Mouse (Mus musculus): ENCODE data around the gene Nuak2.
A peak's percentile ranks its signal among the peaks of the same experiment; 100 is the strongest.
"Not testable (repeated sequence)": the region's sequence is repeated elsewhere in the genome, so short reads cannot be mapped to it uniquely, and the experiment has no call there.

Gene Nuak2

DNA sequence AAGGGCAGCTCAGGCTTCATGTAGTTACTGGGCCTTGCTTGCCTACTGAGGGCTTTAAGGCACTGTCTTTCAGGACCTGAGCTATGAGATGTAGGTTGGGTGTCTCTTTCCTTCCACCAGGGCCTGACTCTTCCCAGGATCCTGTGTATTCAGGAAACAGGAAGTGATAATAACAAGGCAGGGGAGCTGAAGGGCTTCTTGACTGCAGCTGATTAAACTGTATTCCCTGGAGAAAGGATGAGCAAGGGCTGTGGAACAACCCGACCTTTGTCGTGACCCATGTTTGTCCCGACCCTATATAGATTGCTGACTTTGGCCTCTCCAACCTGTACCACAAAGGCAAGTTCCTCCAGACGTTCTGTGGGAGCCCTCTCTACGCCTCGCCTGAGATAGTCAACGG, 13.7 kb downstream of the Nuak2 start:
- no peak for DNase-seq

GRCm38 (mm10) chr1:132330397-132330796, 14.5 kb downstream of the Nuak2 start:
- DNase-seq = peak; percentile 73

DNA sequence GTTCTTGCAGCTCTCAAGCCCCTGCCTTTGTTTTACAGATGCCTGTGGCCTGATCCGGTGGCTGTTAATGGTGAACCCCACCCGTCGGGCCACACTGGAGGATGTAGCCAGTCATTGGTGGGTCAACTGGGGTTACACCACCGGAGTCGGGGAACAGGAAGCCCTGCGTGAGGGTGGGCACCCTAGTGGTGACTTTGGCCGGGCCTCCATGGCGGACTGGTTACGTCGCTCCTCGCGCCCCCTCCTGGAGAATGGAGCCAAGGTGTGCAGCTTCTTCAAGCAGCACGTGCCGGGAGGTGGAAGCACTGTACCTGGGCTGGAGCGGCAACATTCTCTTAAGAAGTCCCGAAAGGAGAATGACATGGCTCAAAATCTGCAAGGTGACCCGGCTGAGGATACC, 15.4 kb downstream of the Nuak2 start:
- DNase-seq = no peak

DNA sequence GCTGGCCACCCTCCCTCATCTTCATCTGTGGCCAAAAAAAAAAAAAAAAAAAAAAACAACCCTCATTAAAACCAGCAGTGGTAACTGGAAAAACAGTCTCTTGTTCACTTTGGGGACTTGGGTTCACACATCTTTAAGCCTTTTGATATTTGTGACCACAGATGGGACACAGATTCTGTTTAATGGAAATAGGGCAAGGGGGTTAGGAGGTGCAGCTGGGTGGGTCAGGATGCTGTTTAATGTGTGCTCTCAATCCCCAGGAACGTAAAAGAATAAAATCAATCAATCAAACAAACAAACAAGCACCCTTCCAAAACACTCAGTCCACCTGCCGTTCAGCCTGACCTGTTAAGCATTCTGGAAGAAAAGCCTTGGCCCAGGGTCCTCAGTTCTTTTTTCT, 17.3 kb downstream of the Nuak2 start:
- DNase-seq = no peak

GRCm38 (mm10) chr1:132333675-132334141, 17.8 kb downstream of the Nuak2 start:
- DNase-seq = no peak

DNA sequence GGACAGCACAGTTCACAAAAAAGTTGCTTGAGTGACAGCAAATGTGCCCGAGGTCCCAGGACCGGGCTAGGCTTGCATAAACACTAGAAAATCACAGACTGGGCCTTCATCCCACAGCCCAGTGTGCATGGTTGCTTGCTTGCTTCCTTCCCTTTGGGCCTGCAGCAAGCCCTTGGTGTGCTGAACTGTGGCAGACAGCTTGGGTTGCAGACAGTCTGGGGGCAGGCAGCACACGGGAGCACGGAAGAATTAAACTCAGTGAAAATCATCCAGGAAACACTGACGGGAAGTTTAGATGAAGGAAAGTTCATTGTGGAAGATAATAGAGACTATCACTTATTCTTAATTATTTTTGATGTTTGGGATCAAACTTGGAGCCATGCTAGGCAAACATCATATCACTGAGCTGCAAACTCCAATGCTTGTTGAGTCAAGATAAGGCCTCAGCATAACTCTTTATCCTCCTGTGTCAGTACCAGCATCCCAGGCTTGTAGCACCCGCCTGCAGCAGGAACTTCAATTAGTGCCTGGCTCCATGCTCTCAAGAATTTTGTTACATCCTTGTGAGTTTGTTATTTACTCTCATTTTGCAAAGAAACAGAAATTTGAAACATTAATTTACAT, 18.4 kb downstream of the Nuak2 start:
- DNase-seq = no peak

GRCm38 (mm10) chr1:132335378-132335965, 19.5 kb downstream of the Nuak2 start:
- no peak for DNase-seq

- DNase-seq = no peak
Observed at GRCm38 (mm10) chr1:132336921-132337320, 21.0 kb downstream of the Nuak2 start.

DNA sequence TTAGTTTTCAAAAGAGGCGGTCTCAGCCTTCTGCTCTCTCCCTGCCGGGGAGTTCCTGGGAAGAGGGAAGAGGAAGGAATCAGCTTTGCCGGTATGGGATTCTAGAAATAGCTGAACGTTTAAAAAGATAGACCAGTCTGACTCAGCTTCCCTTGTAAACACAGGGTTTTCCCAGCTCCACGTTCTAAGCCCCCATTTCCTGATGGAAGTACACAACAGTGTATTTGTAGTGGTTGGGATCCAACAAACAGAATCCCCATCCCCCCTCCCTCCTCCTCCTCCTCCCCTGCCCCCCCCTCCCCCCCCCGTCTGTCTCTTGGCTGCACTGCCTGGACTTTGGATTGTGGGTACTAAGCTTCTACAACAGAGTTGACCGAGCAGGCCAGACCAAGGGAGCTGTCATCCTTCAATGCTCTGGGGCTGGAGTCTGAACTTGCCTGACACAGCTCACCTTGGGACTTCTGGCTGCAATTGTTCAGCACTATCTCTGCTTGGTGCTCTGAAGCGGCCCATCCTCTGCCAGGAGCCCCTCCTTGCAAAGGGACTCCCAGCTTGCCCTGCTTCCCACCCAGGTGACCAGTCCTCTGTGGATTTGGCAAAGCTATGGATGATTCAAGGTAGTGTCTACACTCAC, 22.2 kb downstream of the Nuak2 start:
- DNase-seq = no peak

- DNase-seq = no peak
Observed at GRCm38 (mm10) chr1:132341731-132342501, 26.0 kb downstream of the Nuak2 start.

GRCm38 (mm10) chr1:132342518-132342917, 26.6 kb downstream of the Nuak2 start:
- no peak for DNase-seq

DNA sequence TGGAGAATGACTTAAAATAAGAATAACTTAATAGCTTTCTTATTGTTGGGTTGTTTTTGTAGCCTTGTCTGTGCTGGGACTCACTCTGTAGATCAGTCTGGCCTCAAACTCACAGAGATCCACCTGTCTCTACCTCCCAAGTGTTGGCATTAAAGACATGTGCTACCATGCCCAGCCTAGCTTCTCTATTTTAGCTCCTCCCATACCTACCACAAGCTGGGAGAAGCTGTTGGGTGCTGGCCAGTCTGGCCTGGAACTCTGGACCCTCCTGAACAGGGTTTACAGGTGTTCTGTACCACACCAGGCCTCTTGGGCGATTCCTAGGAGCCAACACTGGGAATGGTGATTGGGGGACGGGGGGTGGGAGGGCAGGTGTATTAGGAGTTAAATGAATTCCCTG, 27.3 kb downstream of the Nuak2 start:
- no peak for DNase-seq

- no peak for DNase-seq
Observed at GRCm38 (mm10) chr1:132343656-132344055, 27.7 kb downstream of the Nuak2 start.

DNA sequence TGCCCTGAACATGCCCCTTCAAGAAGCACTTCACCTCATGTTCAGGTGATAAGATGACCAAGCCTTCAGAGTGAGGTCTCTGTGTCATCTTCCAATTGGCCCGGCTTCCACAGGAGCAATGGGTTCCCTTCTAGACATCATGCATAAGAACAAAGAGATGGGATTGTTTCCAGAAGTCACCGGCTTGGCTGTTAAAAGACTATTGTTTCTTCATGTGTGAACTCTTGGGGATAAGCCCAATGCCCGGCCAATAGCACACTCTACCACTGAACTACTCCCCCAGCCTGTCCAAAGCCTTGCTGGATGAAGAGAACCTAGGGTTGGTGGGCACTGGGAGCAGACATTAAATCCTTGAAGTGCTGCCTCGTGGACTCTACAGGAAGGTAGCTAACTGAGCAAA, 29.6 kb downstream of the Nuak2 start:
- no peak for DNase-seq

DNA sequence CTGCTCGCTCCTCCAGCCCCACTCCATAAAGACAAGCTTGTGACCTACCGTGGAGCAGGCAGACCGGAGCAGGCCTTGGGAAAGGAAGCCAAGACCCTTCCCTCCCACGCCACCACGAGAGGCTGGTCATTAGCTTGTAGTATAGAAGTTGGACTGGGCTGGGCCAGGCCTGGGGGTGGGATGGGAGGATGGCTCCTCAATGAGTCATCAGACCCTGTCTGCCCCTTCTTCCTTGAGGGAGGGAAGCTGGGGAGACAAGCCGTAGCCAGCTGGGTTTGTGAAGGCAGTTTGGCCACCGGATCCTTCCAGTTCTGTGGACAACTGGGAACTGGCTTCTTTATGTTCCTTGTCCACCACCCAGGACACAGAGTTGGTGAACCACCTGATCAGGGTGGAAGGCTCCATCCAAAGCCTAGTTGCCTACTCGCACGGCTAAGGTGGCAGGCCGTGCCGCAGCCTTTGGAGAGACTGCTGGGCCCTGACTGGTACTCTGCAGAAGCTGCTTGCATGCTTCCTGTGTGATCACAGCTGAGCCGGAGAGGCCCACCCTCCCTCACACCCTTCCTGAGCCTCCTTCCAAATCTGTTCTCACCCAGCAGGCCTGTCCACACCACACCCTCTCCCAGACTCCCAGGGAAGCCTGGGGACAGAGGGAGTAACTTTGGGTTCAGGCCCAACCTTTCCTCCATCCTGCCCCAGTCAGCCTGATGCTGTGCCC, 30.4 kb downstream of the Nuak2 start:
- DNase-seq = no peak

DNA sequence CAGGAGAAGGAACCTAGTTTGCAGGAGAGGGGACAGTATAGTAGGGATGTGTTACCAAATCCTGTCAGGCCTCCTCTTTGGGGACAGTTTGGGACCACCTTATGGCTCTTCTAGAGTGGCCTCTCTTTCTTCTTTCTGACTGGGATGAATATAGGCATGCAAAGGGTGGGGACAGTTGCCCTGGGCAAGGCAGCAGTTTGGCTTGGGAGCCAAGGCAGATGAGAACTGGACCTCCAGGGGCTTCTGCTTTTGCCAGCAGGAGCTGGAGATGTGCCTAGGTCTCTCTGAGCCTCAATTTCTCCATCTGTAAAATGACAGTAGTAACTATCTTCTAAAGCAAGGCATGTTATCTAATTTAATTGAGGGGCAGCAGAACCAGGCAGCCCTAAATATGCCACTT, 31.0 kb downstream of the Nuak2 start:
- DNase-seq = no peak

GRCm38 (mm10) chr1:132348401-132348800, 32.5 kb downstream of the Nuak2 start:
- no peak for DNase-seq

- DNase-seq = not testable (repeated sequence)
Observed at GRCm38 (mm10) chr1:132349049-132349448, 33.1 kb downstream of the Nuak2 start.

- DNase-seq = not testable (repeated sequence)
Observed at GRCm38 (mm10) chr1:132349601-132350000, 33.7 kb downstream of the Nuak2 start.

DNA sequence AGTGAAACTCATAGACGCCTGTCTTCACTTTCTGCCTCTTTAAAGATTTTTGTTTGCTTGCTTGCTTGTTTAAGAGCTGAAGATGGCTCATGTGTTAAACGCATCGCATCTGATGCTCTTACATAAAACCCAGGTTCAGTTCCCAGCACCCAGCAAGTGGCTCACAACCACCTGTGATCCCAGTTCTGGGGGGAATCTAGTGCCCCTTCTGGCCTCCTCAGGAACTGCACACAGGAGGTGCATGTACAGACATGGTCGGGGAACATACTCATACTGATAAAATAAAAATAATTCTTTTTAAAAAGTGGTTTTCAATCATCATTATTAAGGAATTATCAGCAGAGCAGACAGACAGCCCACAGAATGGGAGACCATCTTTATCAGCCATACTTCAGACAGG, 35.1 kb downstream of the Nuak2 start:
- DNase-seq = no peak

GRCm38 (mm10) chr1:132353389-132353788, 37.5 kb downstream of the Nuak2 start:
- DNase-seq = no peak

- peak; percentile 19 for DNase-seq
Observed at GRCm38 (mm10) chr1:132354234-132354633, 38.3 kb downstream of the Nuak2 start.

- peak; percentile 36 for DNase-seq
Observed at GRCm38 (mm10) chr1:132355162-132355601, 39.3 kb downstream of the Nuak2 start.
